Mouse (Mus musculus) neural tube, embryonic 11.5 days (tissue): ENCODE results near the gene Ghr. TPM values are rescaled to one million over a fixed set of nuclear protein-coding genes. Genes with fewer than 3 reads are reported as not detected.

Source experiments
- ATAC-seq: fragments of 200-750 bp; cut with Nextera tagmentation; 2 replicates; pipeline ENCODE4 v1.8.0; 2017; ENCODE audit warnings: moderate number of reproducible peaks, mild to moderate bottlenecking, moderate TSS enrichment, moderate library complexity; ENCODE audit not compliant: insufficient read depth, low FRiP score, low TSS enrichment
- DNase-seq: peaks from one replicate; pipeline ENCODE4 v3.0.0-alpha.2; 2015; ENCODE audit warnings: low spot score
- H3K27ac ChIP-seq: fragments of 300-500 bp; sonication (generic); 2 replicates; pipeline ENCODE4 v1.5.1; 2014; ENCODE audit warnings: low read depth, mild to moderate bottlenecking, low read length
- H3K27me3 ChIP-seq: fragments of 300-500 bp; sonication (generic); 2 replicates; pipeline ENCODE4 v1.6.1; 2014; ENCODE audit warnings: mild to moderate bottlenecking, low read length, mixed read lengths; ENCODE audit not compliant: control insufficient read depth, insufficient read depth
- H3K36me3 ChIP-seq: fragments of 300-500 bp; sonication (generic); 2 replicates; pipeline ENCODE4 v1.6.1; 2014; ENCODE audit warnings: mild to moderate bottlenecking, low read length, moderate library complexity, mixed read lengths; ENCODE audit not compliant: control insufficient read depth, insufficient read depth
- H3K4me1 ChIP-seq: fragments of 300-500 bp; sonication (generic); 2 replicates; pipeline ENCODE4 v1.6.1; 2014; ENCODE audit warnings: low read length, mixed read lengths; ENCODE audit not compliant: control insufficient read depth, insufficient read depth
- H3K4me2 ChIP-seq: fragments of 300-500 bp; sonication (generic); 2 replicates; pipeline ENCODE4 v1.6.1; 2014; ENCODE audit warnings: low read depth, mild to moderate bottlenecking, moderate library complexity
- H3K4me3 ChIP-seq: fragments of 300-500 bp; sonication (generic); 2 replicates; pipeline ENCODE4 v1.5.1; 2014; ENCODE audit warnings: low read depth, low read length
- H3K9ac ChIP-seq: fragments of 300-500 bp; sonication (generic); 2 replicates; pipeline ENCODE4 v1.6.1; 2014; ENCODE audit warnings: mild to moderate bottlenecking, low read length
- H3K9me3 ChIP-seq: fragments of 300-500 bp; sonication (generic); 2 replicates; pipeline ENCODE4 v1.6.1; 2016; ENCODE audit warnings: low read length; ENCODE audit not compliant: control insufficient read depth
- WGBS: fragments of 180-500 bp; shearing (Covaris S2); extraction: QIAGEN DNeasy Blood & Tissue Kit; methylation state at CpG from one replicate; pipeline ENCODE4 v1.1.7; 2014; 5-methylcytosine and 5-hydroxymethylcytosine counted together
- polyA plus RNA-seq: library from polyadenylated mRNA; unstranded; fragments of >200 nt; fragmentation: Nextera tagmentation; extraction: Ambion mirVana; gene quantifications from 2 replicates; pipeline ENCODE4 v1.2.1, GENCODE M21; 2014

Ghr gene
- polyA plus RNA-seq, 1 experiment from 2014 or later, result 21.0 TPM

DNA sequence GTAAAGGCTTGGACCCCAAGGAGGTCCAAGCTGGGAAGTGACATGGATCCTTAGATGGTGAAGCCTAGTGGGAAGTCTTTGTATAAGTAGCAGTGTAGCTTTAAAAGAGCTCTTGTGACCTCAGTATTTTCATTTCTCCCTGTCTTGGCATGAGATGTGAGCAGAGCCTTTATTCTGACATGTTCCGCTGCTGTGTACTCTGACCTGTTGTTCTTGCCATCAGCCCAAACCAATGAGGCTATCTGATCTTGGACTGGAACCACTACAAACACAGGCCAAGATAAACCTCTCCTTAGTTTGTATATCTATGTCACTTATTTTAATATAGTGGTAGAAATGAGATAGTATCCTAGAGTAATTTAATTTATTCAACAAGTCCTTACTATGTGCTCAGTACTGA lies 97.9 kb downstream of the Ghr start:
- H3K9ac ChIP-seq, result no peak overlapping the region
- DNase-seq, result no peak
- ATAC-seq, result no peak
- H3K36me3 ChIP-seq, result no peaks in the 10 kb centered on the region
- H3K9me3 ChIP-seq, result no peaks in the 10 kb centered on the region
- H3K4me3 ChIP-seq, result no peak overlapping the region
- no peaks in the 10 kb centered on the region for H3K27me3 ChIP-seq
- H3K4me2 ChIP-seq, result no peak overlapping the region
- H3K27ac ChIP-seq, result no peak overlapping the region
- 95% methylated on average over 1 of the region's 1 CpGs for WGBS
- no peaks in the 10 kb centered on the region for H3K4me1 ChIP-seq

DNA sequence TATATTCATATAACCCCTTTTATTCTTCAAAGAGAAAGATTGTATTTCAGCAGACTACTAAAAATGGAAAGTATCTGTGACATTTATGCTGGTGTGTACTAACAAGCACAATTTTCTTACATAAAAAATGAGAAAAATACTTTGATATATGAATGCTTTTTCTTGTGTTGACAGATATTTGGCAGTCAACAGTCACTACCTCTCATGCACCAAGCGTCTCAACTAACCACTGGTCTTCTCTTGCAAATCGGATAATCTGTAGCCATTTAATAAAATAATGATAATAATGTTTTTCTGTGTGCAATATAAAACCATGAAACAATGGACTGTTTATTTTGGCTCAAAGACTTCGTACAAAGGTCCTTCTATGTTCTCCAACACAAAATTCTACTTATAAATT lies 99.8 kb downstream of the Ghr start:
- H3K4me1 ChIP-seq, result no peaks in the 10 kb centered on the region
- no peak for ATAC-seq
- H3K27me3 ChIP-seq, result no peaks in the 10 kb centered on the region
- no peak overlapping the region for H3K27ac ChIP-seq
- no peaks in the 10 kb centered on the region for H3K36me3 ChIP-seq
- H3K9ac ChIP-seq, result no peak overlapping the region
- no peak for DNase-seq
- no peak overlapping the region for H3K4me3 ChIP-seq
- no peaks in the 10 kb centered on the region for H3K9me3 ChIP-seq
- no peak overlapping the region for H3K4me2 ChIP-seq
- 89% methylated on average over 3 of the region's 3 CpGs for WGBS

DNA sequence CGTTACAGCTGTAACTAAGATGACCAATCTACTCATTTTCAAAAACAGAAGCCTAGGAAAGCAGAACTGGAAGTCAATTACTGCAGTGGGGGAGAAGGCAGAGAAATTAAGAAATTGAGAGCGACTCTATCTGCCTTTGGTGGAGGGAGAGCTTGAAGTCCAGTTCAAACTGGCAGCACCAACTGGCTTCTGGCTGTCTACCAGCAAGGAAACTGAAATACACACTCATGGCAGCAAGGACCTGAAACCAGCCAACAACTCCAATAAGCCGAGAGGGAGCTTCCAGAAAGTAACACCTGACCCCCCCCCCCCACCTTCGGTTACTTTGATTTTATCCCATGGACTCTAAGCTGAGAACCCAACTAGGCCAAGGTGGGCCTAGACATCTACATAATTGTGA lies 114.1 kb downstream of the Ghr start:
- no peaks in the 10 kb centered on the region for H3K36me3 ChIP-seq
- no peak overlapping the region for H3K4me2 ChIP-seq
- no peak overlapping the region for H3K27ac ChIP-seq
- H3K27me3 ChIP-seq, result no peaks in the 10 kb centered on the region
- ATAC-seq, result no peak
- H3K4me1 ChIP-seq, result no peaks in the 10 kb centered on the region
- H3K9ac ChIP-seq, result no peak overlapping the region
- H3K9me3 ChIP-seq, result no peaks in the 10 kb centered on the region
- no peak overlapping the region for H3K4me3 ChIP-seq
- 94% methylated on average over 4 of the region's 4 CpGs for WGBS
- no peak for DNase-seq

DNA sequence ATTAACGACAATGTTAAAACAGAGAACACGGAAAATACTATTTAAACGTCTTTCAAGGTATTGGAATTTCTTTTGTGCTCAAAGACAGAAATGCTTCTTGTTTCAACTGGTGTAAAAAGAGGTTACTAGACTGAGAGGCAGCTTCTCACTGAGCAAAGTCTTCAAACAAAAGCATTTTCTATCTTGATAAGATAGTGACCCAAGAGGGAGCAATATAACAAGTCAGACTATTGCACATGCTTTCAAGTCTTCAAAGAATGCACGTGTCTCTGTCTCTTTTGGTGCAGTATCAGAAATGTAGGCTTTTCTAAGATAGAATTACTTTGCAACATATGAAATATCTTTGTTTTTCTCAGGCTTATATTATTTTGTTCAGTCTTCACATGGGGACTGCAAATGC lies 116.7 kb downstream of the Ghr start:
- Histone ChIP-seq H3K4me2 (no peak overlapping the region), H3K9ac (no peak overlapping the region), H3K36me3 (no peaks in the 10 kb centered on the region), H3K4me3 (no peak overlapping the region), H3K27me3 (no peaks in the 10 kb centered on the region), H3K27ac (no peak overlapping the region), H3K4me1 (no peaks in the 10 kb centered on the region), H3K9me3 (no peaks in the 10 kb centered on the region)
- WGBS, result 86% methylated on average over 4 of the region's 4 CpGs
- DNase-seq (no peak), ATAC-seq (no peak)

DNA sequence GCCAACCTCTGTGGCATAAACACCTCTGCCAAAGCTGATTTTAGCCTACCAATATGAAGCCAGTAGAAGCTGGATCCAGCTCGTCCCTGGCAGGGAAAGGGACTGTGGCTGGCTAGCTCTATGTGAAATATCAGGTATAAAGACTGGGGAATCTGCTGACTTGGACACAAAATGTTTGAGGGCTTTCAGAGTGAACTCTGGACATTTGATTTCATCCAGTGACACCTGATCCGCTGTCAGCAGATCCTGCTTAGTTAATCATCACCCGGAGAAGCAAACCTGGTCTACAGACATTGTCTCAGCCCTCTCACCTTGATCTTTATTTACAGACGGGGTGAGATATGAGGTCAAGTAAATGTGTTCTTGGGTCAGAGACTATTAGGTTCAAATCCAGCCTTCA lies 118.5 kb downstream of the Ghr start:
- ATAC-seq (no peak), DNase-seq (no peak)
- WGBS, result 89% methylated on average over 4 of the region's 4 CpGs
- Histone ChIP-seq H3K9ac (no peak overlapping the region), H3K27me3 (no peaks in the 10 kb centered on the region), H3K9me3 (no peaks in the 10 kb centered on the region), H3K4me1 (no peaks in the 10 kb centered on the region), H3K4me3 (no peak overlapping the region), H3K27ac (no peak overlapping the region), H3K36me3 (no peaks in the 10 kb centered on the region), H3K4me2 (no peak overlapping the region)

DNA sequence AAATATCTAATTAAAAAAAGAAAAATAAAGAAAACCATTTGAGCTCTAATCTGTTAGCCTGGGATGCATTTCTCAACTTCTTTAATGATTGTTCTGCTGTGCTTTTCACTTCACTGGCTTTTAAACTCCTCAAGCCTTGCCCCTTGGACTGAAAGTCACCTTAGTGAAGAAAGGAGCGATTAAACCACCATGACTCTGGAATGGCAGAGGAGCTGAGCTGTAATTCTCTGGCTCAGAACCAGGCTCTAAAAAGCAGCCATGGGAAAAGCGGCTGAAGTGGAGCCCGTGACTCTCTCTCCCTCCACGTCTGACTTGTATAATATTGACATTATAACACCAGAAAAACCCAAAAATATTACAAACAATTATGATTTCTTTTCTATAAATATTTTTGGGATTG lies 126.7 kb downstream of the Ghr start:
- H3K36me3 ChIP-seq, result no peaks in the 10 kb centered on the region
- no peaks in the 10 kb centered on the region for H3K9me3 ChIP-seq
- no peak overlapping the region for H3K4me3 ChIP-seq
- no peak overlapping the region for H3K27ac ChIP-seq
- no peak overlapping the region for H3K4me2 ChIP-seq
- no peaks in the 10 kb centered on the region for H3K27me3 ChIP-seq
- H3K9ac ChIP-seq, result no peak overlapping the region
- no peak for DNase-seq
- WGBS, result 84% methylated on average over 4 of the region's 4 CpGs
- ATAC-seq, result no peak
- no peaks in the 10 kb centered on the region for H3K4me1 ChIP-seq

DNA sequence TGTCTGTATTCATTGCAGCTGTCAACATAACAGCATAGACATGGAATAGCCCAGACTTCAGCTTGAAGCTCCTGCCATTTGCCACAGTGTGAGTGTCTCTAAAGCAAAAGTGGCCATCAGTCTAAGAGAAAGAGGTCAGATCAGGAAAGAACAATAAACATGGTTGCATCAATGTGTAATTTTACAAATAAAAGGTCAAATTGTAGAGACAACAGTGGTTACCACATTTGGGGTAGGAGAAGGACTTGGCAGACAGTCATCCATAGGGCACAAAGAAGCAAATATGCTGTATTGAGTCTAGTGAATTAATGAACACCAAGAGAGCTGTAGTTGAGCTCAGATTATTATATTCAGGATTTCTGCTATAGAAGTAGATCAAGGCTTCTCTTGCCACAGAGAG lies 127.7 kb downstream of the Ghr start:
- DNase-seq, result no peak
- no peak for ATAC-seq
- H3K9ac ChIP-seq, result no peak overlapping the region
- H3K27me3 ChIP-seq, result no peaks in the 10 kb centered on the region
- H3K4me3 ChIP-seq, result no peak overlapping the region
- no peak overlapping the region for H3K4me2 ChIP-seq
- H3K36me3 ChIP-seq, result no peaks in the 10 kb centered on the region
- H3K4me1 ChIP-seq, result no peaks in the 10 kb centered on the region
- H3K9me3 ChIP-seq, result no peaks in the 10 kb centered on the region
- H3K27ac ChIP-seq, result no peak overlapping the region

DNA sequence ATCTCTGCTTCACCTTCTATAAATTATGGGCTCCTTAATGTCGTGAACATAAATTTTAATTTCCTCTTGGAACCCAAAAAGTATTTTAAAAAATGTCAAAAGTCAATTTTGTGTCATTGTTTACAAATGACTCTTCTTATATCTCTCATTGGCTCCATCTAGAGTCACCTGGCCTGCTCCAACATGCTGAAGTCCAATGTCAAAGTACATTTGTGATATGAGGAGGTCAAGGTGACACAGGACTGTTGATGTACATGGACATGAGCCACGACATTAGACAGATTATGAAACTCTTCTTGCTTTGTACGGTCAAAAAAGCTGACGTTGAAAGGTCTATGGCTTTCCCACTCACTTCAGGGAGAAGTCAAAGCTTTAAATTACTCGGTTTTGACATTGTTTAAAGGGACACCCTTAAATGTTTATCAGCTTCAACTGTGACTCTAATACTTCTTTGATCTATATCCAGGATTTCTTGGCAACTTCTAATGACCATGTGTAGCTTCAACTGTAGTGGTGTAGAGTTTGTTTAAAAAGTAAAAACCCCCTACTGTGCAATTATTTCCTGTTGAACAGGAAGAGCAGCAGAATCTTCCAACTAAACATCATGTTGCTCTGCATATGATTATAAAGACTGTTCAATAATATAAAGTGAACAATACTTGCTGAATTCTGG lies 131.1 kb downstream of the Ghr start:
- no peaks in the 10 kb centered on the region for H3K9me3 ChIP-seq
- WGBS, result 82% methylated on average over 5 of the region's 5 CpGs
- no peak overlapping the region for H3K4me2 ChIP-seq
- H3K4me1 ChIP-seq, result no peaks in the 10 kb centered on the region
- no peak overlapping the region for H3K4me3 ChIP-seq
- H3K27me3 ChIP-seq, result no peaks in the 10 kb centered on the region
- no peak overlapping the region for H3K27ac ChIP-seq
- H3K9ac ChIP-seq, result no peak overlapping the region
- no peaks in the 10 kb centered on the region for H3K36me3 ChIP-seq
- DNase-seq (no peak), ATAC-seq (no peak)

DNA sequence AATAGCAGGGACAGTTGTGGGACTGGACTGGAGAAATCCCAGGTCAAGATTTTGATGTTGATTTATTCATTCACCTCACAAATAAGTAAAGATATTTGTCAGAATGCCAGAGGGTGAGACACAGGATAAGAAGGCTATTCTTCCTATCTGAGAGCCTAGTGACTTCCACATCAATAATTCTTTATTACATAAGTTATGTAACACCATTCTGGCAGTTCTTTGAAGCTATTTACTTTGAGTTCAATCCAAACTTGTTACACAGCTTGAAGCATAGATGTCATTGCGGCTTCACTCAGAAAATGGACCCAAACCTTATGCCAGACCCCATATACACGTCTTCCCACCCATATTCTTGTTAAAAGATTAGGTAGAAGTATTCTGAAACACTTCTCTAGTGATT lies 133.7 kb downstream of the Ghr start:
- Histone ChIP-seq H3K9me3 (no peaks in the 10 kb centered on the region), H3K4me1 (no peaks in the 10 kb centered on the region), H3K27me3 (no peaks in the 10 kb centered on the region), H3K36me3 (no peaks in the 10 kb centered on the region), H3K27ac (no peak overlapping the region), H3K9ac (no peak overlapping the region), H3K4me3 (no peak overlapping the region), H3K4me2 (no peak overlapping the region)
- ATAC-seq (no peak), DNase-seq (no peak)
- WGBS, result 71% methylated on average over 2 of the region's 2 CpGs
